Mouse (Mus musculus) liver, postnatal 0 days (tissue): ENCODE measurements at regions not wholly inside any gene's neighbourhood (a gene's known extent, or its start where the extent isn't known, plus 50 kb on each side); places are given as distances from the start of the nearest gene placed in this dataset.

Experiments used
- ATAC-seq: fragments of 200-750 bp; cut with Nextera tagmentation; 2 replicates; pipeline ENCODE4 v1.8.0; 2017; ENCODE audit warnings: mild to moderate bottlenecking, moderate library complexity
- DNase-seq: peaks from one replicate; pipeline ENCODE4 v3.0.0-alpha.2; 2016
- H3K27ac ChIP-seq: fragments of 300-500 bp; sonication (generic); 2 replicates; pipeline ENCODE4 v1.5.1; 2014; ENCODE audit warnings: antibody characterized with exemption, moderate library complexity, mild to moderate bottlenecking, low read depth
- H3K27me3 ChIP-seq: fragments of 300-500 bp; sonication (generic); 2 replicates; pipeline ENCODE4 v1.6.1; 2014; ENCODE audit warnings: low read length, control low read depth, mixed read lengths; ENCODE audit not compliant: insufficient read depth
- H3K36me3 ChIP-seq: fragments of 300-500 bp; sonication (generic); replicated peaks from 2 replicates; pipeline ENCODE4 v1.6.1; 2014; ENCODE audit warnings: mild to moderate bottlenecking, control low read depth, low read length, moderate library complexity, mixed read lengths; ENCODE audit not compliant: insufficient read depth
- H3K4me1 ChIP-seq: fragments of 300-500 bp; sonication (generic); 2 replicates; pipeline ENCODE4 v1.6.1; 2014; ENCODE audit warnings: antibody characterized with exemption, mild to moderate bottlenecking, control low read depth; ENCODE audit not compliant: insufficient read depth
- H3K4me2 ChIP-seq: fragments of 300-500 bp; sonication (generic); 2 replicates; pipeline ENCODE4 v1.6.1; 2014; ENCODE audit warnings: low read depth, mild to moderate bottlenecking, low read length, moderate library complexity, mixed read lengths
- H3K4me3 ChIP-seq: fragments of 300-500 bp; sonication (generic); 2 replicates; pipeline ENCODE4 v1.5.1; 2014; ENCODE audit warnings: low read depth, low read length
- H3K9ac ChIP-seq: fragments of 300-500 bp; sonication (generic); replicated peaks from 2 replicates; pipeline ENCODE4 v1.6.1; 2014; ENCODE audit warnings: mild to moderate bottlenecking, moderate library complexity
- H3K9me3 ChIP-seq: fragments of 300-500 bp; sonication (generic); 2 replicates; pipeline ENCODE4 v1.6.1; 2016; ENCODE audit warnings: mild to moderate bottlenecking, control low read depth, low read length, mixed read lengths
- CTCF ChIP-seq: sonication (generic); IDR thresholded peaks from 2 replicates; pipeline ENCODE4 v1.5.1; 2016; ENCODE audit warnings: antibody characterized with exemption, low read depth
- EP300 ChIP-seq: IDR thresholded peaks from 2 replicates; pipeline ENCODE4 v1.6.1; 2016; ENCODE audit warnings: antibody characterized with exemption, low read depth, mild to moderate bottlenecking
- WGBS: fragments of 180-500 bp; shearing (Covaris S2); extraction: QIAGEN DNeasy Blood & Tissue Kit; methylation state at CpG from one replicate; pipeline ENCODE4 v1.1.7; 2014; ENCODE audit not compliant: insufficient replicate concordance; 5-methylcytosine and 5-hydroxymethylcytosine counted together

- no peak overlapping the region for H3K4me3 ChIP-seq
- WGBS, result 86% methylated on average over 6 of the region's 6 CpGs
- no peak overlapping the region for H3K27ac ChIP-seq
- no peaks in the 10 kb centered on the region for H3K9me3 ChIP-seq
- DNase-seq, result no peak
- no peak overlapping the region for H3K4me2 ChIP-seq
- H3K27me3 ChIP-seq, result no peaks in the 10 kb centered on the region
- TF ChIP-seq EP300, result no peak
- TF ChIP-seq CTCF, result no peak
- no peaks in the 10 kb centered on the region for H3K4me1 ChIP-seq
- no peak overlapping the region for H3K9ac ChIP-seq
- no peak for ATAC-seq
- no peaks in the 10 kb centered on the region for H3K36me3 ChIP-seq
Measured at GRCm38 (mm10) chr16:77788781-77789150, 186.9 kb upstream of the Gm11146 start.

- no peak overlapping the region for H3K4me2 ChIP-seq
Measured at GRCm38 (mm10) chr16:77788041-77788780, 186.3 kb upstream of the Gm11146 start.

GRCm38 (mm10) chr16:77787025-77787424 lies 185.1 kb upstream of the Gm11146 start:
- H3K9ac ChIP-seq, result no peak overlapping the region
- H3K4me2 ChIP-seq, result no peak overlapping the region
- no peak overlapping the region for H3K27ac ChIP-seq
- no peaks in the 10 kb centered on the region for H3K9me3 ChIP-seq
- no peaks in the 10 kb centered on the region for H3K4me1 ChIP-seq
- H3K4me3 ChIP-seq, result no peak overlapping the region
- 76% methylated on average over 5 of the region's 5 CpGs for WGBS
- no peaks in the 10 kb centered on the region for H3K36me3 ChIP-seq
- DNase-seq (no peak), ATAC-seq (no peak)
- TF ChIP-seq EP300 (no peak), CTCF (no peak)
- H3K27me3 ChIP-seq, result no peaks in the 10 kb centered on the region

More at GRCm38 (mm10) chr16:77788041-77788780, 186.3 kb upstream of the Gm11146 start:
- Histone ChIP-seq H3K27me3 (no peaks in the 10 kb centered on the region), H3K4me1 (no peaks in the 10 kb centered on the region), H3K9ac (no peak overlapping the region), H3K36me3 (no peaks in the 10 kb centered on the region), H3K9me3 (no peaks in the 10 kb centered on the region), H3K27ac (no peak overlapping the region), H3K4me3 (no peak overlapping the region)
- TF ChIP-seq EP300, result no peak
- no peak for TF ChIP-seq CTCF
- ATAC-seq, result no peak
- WGBS, result 82% methylated on average over 20 of the region's 20 CpGs
- DNase-seq, result no peak

DNA sequence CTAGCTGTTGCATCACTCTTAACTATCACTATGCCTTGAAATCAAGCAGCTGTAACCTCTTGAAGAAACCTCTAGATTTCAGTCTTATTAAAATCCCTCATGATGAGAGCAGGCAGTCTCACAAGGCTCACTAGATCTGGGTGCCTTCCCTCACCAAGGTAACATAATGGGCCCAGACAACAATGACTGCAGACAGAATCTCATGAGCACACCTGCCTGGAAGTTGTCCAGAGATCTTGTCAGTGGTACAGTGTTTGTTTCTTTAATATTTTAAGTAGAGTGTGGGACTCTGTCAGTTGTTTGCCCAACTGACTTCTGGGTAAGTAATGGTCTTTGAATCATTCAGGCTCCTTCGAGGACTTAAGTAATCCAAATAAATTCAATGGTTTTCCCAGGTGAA lies 177.1 kb upstream of the Gm11146 start:
- H3K36me3 ChIP-seq, result no peaks in the 10 kb centered on the region
- no peak overlapping the region for H3K9ac ChIP-seq
- ATAC-seq, result no peak
- H3K27ac ChIP-seq, result no peak overlapping the region
- H3K4me2 ChIP-seq, result no peak overlapping the region
- no peak for DNase-seq
- no peaks in the 10 kb centered on the region for H3K9me3 ChIP-seq
- H3K4me3 ChIP-seq, result no peak overlapping the region
- WGBS, result 56% methylated on average over 1 of the region's 1 CpGs
- TF ChIP-seq EP300, result no peak
- TF ChIP-seq CTCF, result no peak
- H3K4me1 ChIP-seq, result no peaks in the 10 kb centered on the region
- no peaks in the 10 kb centered on the region for H3K27me3 ChIP-seq

GRCm38 (mm10) chr16:77772075-77772474 lies 170.2 kb upstream of the Gm11146 start:
- DNase-seq (no peak), ATAC-seq (no peak)
- Histone ChIP-seq H3K27ac (no peak overlapping the region), H3K4me2 (no peak overlapping the region), H3K9me3 (no peaks in the 10 kb centered on the region), H3K4me3 (no peak overlapping the region), H3K36me3 (no peaks in the 10 kb centered on the region), H3K9ac (no peak overlapping the region), H3K4me1 (no peaks in the 10 kb centered on the region), H3K27me3 (no peaks in the 10 kb centered on the region)
- 45% methylated on average over 3 of the region's 3 CpGs for WGBS
- TF ChIP-seq EP300 (no peak), CTCF (no peak)

GRCm38 (mm10) chr16:77760926-77761347 lies 159.0 kb upstream of the Gm11146 start:
- no peak overlapping the region for H3K27ac ChIP-seq
- no peaks in the 10 kb centered on the region for H3K9me3 ChIP-seq
- no peaks in the 10 kb centered on the region for H3K4me1 ChIP-seq
- no peak for DNase-seq
- 77% methylated on average over 4 of the region's 4 CpGs for WGBS
- no peak for ATAC-seq
- no peak overlapping the region for H3K4me2 ChIP-seq
- H3K4me3 ChIP-seq, result no peak overlapping the region
- H3K27me3 ChIP-seq, result no peaks in the 10 kb centered on the region
- H3K9ac ChIP-seq, result no peak overlapping the region
- TF ChIP-seq EP300 (no peak), CTCF (no peak)
- no peaks in the 10 kb centered on the region for H3K36me3 ChIP-seq
